Mouse (Mus musculus) kidney, postnatal 14 days (tissue): ENCODE measurements around the gene Cyp2j9.
A peak's percentile ranks its signal among the peaks of the same experiment; 100 is the strongest.
"Not testable (repeated sequence)": the region's sequence is repeated elsewhere in the genome, so short reads cannot be mapped to it uniquely, and the experiment has no call there.

ENCODE experiments used
- DNase-seq: peaks from one replicate; pipeline ENCODE4 v3.0.0; 2022; ENCODE audit warnings: mixed read lengths

The Cyp2j9 gene

GRCm38 (mm10) chr4:96590911-96591790 lies at the start of gene Cyp2j9:
TSS of gene Cyp2j9 (minus strand) at chr4:96591578.
- peak; percentile 73 for DNase-seq

GRCm38 (mm10) chr4:96635455-96635854 lies 44.1 kb upstream of the Cyp2j9 start:
- no peak for DNase-seq

- no peak for DNase-seq
Measured at GRCm38 (mm10) chr4:96622474-96622873, 31.1 kb upstream of the Cyp2j9 start.

GRCm38 (mm10) chr4:96591791-96592150 lies 393 bp upstream of the Cyp2j9 start:
- peak; percentile 64 for DNase-seq

GRCm38 (mm10) chr4:96581425-96582088 lies 9.8 kb downstream of the Cyp2j9 start:
- DNase-seq, result no peak

DNA sequence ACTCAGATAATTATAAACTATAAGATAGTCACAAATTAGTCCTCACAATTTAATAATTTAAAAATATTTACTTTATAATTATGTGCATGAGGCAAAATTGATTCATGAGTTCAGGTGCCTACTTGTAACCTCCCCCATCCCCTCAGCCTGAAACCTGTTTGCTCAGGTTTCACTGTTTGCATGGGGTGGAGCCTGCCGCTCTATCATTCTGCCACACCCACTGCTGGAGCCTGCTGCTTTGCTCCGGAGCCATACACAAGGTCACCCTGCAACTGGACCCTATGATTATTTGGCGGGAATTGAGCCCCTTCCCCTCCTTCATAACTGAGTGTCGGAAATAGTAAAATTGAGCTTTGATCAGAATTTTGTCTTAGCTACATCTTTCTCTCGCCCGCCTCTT lies 11.0 kb downstream of the Cyp2j9 start:
- not testable (repeated sequence) for DNase-seq

GRCm38 (mm10) chr4:96569442-96569841 lies 21.9 kb downstream of the Cyp2j9 start:
- DNase-seq, result no peak

GRCm38 (mm10) chr4:96567988-96568387 lies 23.4 kb downstream of the Cyp2j9 start:
- no peak for DNase-seq

DNA sequence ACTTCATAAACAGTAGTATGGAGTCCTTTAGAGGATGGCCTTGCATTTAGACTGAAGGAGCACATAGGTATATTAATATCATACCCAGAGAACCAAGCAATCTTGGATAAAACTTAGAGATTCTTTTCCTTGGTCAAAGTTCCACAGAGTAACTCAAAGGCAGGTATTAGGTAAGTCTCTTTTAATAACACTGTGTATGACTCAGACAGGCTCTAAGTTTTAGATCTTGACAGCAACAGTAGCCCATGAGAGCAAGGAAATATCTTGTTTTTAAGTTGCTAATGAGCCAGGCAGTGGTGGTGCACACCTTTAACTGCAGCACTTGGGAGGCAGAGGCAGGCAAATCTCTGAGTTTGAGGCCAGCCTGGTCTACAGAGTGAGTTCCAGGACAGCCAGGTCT lies 25.6 kb downstream of the Cyp2j9 start:
- DNase-seq, result no peak

DNA sequence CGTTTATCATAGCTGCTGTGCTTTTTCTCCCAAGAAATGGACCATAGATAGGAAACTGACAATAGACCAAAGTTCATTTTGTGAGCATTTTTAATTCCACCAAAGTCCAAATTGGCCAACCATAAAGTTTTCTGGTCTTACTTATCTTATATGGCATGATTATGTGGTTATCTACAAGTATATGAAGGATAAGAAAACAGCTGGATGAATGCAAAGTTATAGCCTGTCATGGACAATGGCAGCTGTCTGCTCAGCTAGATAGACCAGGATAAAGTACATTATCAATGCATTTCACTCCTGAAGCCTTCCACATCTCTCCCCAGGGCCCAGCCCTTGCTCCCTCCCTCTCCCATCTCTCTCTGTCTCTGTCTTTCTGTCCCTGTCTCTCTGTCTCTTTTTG lies 30.9 kb downstream of the Cyp2j9 start:
- DNase-seq, result no peak

DNA sequence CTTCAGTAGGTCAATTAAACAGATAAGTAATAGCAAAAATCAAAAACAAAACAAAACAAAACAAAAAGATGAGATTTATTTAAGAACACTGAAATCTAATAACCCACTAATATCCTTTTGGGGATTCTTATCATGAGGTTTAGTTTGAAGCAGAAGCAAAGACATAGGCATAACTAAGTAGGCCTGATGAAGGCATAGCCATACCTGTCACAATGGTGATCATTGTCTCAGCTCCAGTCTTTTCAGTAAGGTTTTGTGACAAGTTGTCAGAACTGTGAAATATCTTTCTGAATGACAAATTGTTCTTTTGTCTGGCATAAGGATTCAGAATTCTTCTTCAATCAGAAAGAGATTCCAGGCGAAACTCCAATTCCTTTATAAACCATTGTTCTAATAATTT lies 31.6 kb downstream of the Cyp2j9 start:
- DNase-seq, result no peak

- peak; percentile 65 for DNase-seq
Measured at GRCm38 (mm10) chr4:96553133-96553819, 38.1 kb downstream of the Cyp2j9 start, which contains the start of gene Cyp2j6. TSS of gene Cyp2j6 (minus strand) at chr4:96553661.

GRCm38 (mm10) chr4:96551619-96552018 lies 39.8 kb downstream of the Cyp2j9 start:
- DNase-seq, result no peak

- DNase-seq, result no peak
Measured at GRCm38 (mm10) chr4:96545976-96546375, 45.4 kb downstream of the Cyp2j9 start.

DNA sequence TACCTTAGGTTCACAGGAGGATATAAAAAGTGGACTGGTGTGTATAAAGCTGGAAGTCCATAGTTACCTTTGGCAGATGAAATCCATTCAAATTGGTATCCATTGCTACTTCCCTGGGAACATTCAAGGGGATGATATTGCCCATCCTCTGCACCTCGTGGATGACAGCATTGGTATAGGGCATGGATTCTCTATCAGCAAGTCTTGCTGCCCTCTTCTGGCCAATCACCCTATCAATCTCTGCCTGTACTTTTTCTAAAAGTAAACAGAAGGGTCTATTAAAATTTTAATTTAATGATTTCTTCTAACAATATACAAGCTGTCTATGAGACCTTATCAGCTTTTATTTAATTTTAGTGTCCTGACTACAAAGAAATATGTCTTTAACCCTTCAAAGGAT lies 65.6 kb downstream of the Cyp2j9 start:
- DNase-seq, result peak; percentile 25

- peak; percentile 1 for DNase-seq
Measured at GRCm38 (mm10) chr4:96522256-96522655, 69.1 kb downstream of the Cyp2j9 start.
